Mouse (Mus musculus) lung, embryonic 14.5 days (tissue): ENCODE data around the gene Inpp4b. TPM values are rescaled to one million over a fixed set of nuclear protein-coding genes. Genes with fewer than 3 reads are reported as not detected.

Source experiments
- ATAC-seq: fragments of 200-750 bp; cut with Nextera tagmentation; 2 replicates; pipeline ENCODE4 v1.8.0; 2017; ENCODE audit warnings: mild to moderate bottlenecking, moderate TSS enrichment, moderate library complexity; ENCODE audit not compliant: insufficient read depth
- DNase-seq: peaks from one replicate; pipeline ENCODE4 v3.0.0-alpha.2; 2015
- H3K27ac ChIP-seq: fragments of 300-500 bp; sonication (generic); 2 replicates; pipeline ENCODE4 v1.5.1; 2014; ENCODE audit warnings: low read depth, mild to moderate bottlenecking, moderate library complexity
- H3K27me3 ChIP-seq: fragments of 300-500 bp; sonication (generic); 2 replicates; pipeline ENCODE4 v1.6.1; 2014; ENCODE audit warnings: low read length, control low read depth; ENCODE audit not compliant: insufficient read depth
- H3K36me3 ChIP-seq: fragments of 300-500 bp; sonication (generic); 2 replicates; pipeline ENCODE4 v1.6.1; 2014; ENCODE audit warnings: control low read depth; ENCODE audit not compliant: insufficient read depth
- H3K4me1 ChIP-seq: fragments of 300-500 bp; sonication (generic); 2 replicates; pipeline ENCODE4 v1.6.1; 2014; ENCODE audit warnings: antibody characterized with exemption, control low read depth; ENCODE audit not compliant: insufficient read depth
- H3K4me2 ChIP-seq: fragments of 300-500 bp; sonication (generic); 2 replicates; pipeline ENCODE4 v1.6.1; 2014; ENCODE audit warnings: mild to moderate bottlenecking
- H3K4me3 ChIP-seq: fragments of 300-500 bp; sonication (generic); 2 replicates; pipeline ENCODE4 v1.5.1; 2014; ENCODE audit warnings: low read depth, low read length
- H3K9ac ChIP-seq: fragments of 300-500 bp; sonication (generic); 2 replicates; pipeline ENCODE4 v1.6.1; 2014
- H3K9me3 ChIP-seq: fragments of 300-500 bp; sonication (generic); 2 replicates; pipeline ENCODE4 v1.6.1; 2016; ENCODE audit warnings: low read depth, low read length, control low read depth
- CTCF ChIP-seq: IDR thresholded peaks from 2 replicates; pipeline ENCODE4 v1.5.1; 2016; ENCODE audit warnings: antibody characterized with exemption, low read depth
- WGBS: fragments of 180-500 bp; shearing (Covaris S2); extraction: QIAGEN DNeasy Blood & Tissue Kit; methylation state at CpG from one replicate; pipeline ENCODE4 v1.1.7; 2014; 5-methylcytosine and 5-hydroxymethylcytosine counted together
- polyA plus RNA-seq: library from polyadenylated mRNA; unstranded; fragments of >200 nt; fragmentation: Nextera tagmentation; extraction: Ambion mirVana; gene quantifications from 2 replicates; pipeline ENCODE4 v1.2.1, GENCODE M21; 2014

Gene Inpp4b
- polyA plus RNA-seq, 1 experiment from 2014 or later = 7.4 TPM

DNA sequence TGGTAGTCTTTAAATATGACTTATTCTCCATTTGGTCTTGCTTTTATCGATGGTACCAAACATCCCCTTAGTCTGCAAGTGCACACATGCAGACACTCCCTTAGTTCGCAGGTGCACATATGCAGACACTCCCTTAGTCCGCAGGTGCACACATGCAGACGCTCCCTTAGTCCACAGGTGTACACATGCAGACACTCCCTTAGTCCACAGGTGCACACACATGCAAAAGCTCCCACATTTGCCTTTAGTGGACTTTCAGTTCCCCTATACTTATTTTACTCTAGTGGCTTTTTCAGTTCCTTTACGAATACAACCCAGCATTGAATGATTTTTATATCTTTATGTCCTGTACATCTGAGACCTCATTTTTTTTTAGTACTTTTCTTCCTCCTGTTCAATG lies 11.1 kb downstream of the Inpp4b start:
- no peak for ATAC-seq
- WGBS = 76% methylated on average over 5 of the region's 5 CpGs
- no peak for DNase-seq

DNA sequence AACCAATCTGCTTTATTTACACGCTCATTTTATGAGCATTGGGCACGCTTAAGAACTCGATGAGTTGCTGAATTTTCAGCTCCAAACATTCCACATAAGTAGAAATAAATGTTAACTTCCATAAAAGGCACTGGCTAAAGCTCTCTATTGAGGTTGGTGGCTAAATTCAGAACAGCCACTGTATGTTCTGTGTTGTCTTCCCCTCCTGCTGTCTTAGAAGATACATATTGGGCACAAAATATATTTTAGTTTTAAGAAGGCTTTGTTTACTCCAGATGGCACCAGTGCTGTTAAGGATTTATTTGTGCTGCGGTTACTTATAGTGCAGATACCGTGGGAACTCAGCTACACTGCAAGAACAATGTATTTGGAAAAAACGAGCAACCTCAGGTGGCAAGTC lies 15.8 kb downstream of the Inpp4b start:
- no peak overlapping the region for H3K27ac ChIP-seq
- WGBS = 79% methylated on average over 6 of the region's 6 CpGs
- H3K4me1 ChIP-seq = no peaks in the 10 kb centered on the region
- H3K9ac ChIP-seq = no peak overlapping the region
- no peaks in the 10 kb centered on the region for H3K36me3 ChIP-seq
- H3K9me3 ChIP-seq = no peaks in the 10 kb centered on the region
- ATAC-seq (no peak), DNase-seq (no peak)
- H3K4me3 ChIP-seq = no peak overlapping the region
- H3K27me3 ChIP-seq = no peaks in the 10 kb centered on the region
- no peak for TF ChIP-seq CTCF
- H3K4me2 ChIP-seq = no peak overlapping the region

More for the DNA sequence above, 11.1 kb downstream of the Inpp4b start:
- no peaks in the 10 kb centered on the region for H3K9me3 ChIP-seq
- no peak for TF ChIP-seq CTCF
- H3K27ac ChIP-seq = no peak overlapping the region
- no peak overlapping the region for H3K4me3 ChIP-seq
- no peaks in the 10 kb centered on the region for H3K27me3 ChIP-seq
- H3K9ac ChIP-seq = no peak overlapping the region
- no peaks in the 10 kb centered on the region for H3K4me1 ChIP-seq
- no peak overlapping the region for H3K4me2 ChIP-seq
- no peaks in the 10 kb centered on the region for H3K36me3 ChIP-seq

DNA sequence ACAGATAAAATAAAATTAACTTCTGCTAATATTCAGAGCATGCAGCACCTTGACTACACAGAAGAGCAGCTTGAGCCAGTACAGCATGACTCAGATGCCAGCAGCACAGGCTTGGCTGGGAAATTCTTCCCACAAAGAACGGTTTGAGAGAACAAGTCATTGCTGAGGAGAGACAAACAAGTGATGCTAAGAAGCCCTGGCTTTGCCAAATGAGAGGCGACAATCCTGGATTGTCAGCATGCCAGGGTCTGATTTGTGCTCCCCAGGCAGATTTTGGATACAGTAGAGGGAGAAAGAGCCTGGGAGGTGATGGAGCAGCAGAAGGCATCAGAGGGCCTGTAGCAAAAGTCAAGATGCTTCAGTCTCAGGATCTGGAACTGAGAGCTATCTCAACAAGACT lies 18.2 kb downstream of the Inpp4b start:
- Histone ChIP-seq H3K27ac (no peak overlapping the region), H3K9ac (no peak overlapping the region), H3K4me3 (no peak overlapping the region), H3K4me1 (no peaks in the 10 kb centered on the region), H3K4me2 (no peak overlapping the region), H3K36me3 (no peaks in the 10 kb centered on the region), H3K27me3 (no peaks in the 10 kb centered on the region), H3K9me3 (no peaks in the 10 kb centered on the region)
- DNase-seq = no peak
- TF ChIP-seq CTCF = no peak
- WGBS = 65% methylated on average over 2 of the region's 2 CpGs
- no peak for ATAC-seq

DNA sequence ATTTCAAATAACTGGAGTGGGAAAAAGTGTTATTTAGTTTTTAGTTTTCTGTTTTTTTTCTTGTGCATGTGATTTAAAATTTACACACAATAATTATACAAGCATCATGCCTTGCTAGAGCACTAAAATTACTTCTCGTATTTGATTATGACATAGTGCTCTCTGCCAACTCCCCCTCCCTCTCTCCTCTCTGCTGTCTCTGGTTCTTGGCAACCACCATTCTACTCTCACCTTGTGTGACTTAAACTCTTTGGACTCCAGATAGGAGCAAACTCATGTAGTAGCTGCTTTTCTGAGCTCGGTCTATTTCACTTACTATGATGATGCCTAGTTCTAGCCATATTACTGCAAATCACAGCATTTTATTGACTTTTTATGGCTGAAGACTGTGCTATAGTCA lies 18.8 kb downstream of the Inpp4b start:
- no peak overlapping the region for H3K27ac ChIP-seq
- ATAC-seq = no peak
- TF ChIP-seq CTCF = no peak
- H3K36me3 ChIP-seq = no peaks in the 10 kb centered on the region
- no peaks in the 10 kb centered on the region for H3K9me3 ChIP-seq
- H3K4me1 ChIP-seq = no peaks in the 10 kb centered on the region
- WGBS = 72% methylated on average over 2 of the region's 2 CpGs
- no peaks in the 10 kb centered on the region for H3K27me3 ChIP-seq
- DNase-seq = no peak
- no peak overlapping the region for H3K9ac ChIP-seq
- no peak overlapping the region for H3K4me3 ChIP-seq
- no peak overlapping the region for H3K4me2 ChIP-seq

DNA sequence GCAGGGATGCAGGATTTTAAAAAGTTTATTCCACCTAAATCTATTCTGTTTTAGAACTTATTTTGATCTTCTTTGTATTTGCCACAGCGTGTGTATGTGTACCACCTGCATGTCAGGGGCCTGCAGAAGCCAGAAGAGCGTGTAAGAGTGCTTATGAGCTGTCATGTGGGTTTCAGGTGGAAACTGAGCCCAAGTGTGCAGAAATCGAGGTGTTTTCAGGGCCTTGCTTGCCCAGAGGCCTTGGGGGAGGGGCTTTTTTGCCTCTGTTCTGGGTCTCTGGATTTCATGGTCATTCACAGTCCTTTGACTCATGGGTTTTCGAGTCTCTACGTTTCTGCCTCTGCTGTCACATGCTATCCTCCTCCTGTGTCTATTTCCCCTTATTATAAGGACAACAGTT lies 28.3 kb downstream of the Inpp4b start:
- WGBS = 74% methylated on average over 5 of the region's 5 CpGs
- Histone ChIP-seq H3K9ac (no peak overlapping the region), H3K27ac (no peak overlapping the region), H3K36me3 (no peaks in the 10 kb centered on the region), H3K4me2 (no peak overlapping the region), H3K27me3 (no peaks in the 10 kb centered on the region), H3K4me3 (no peak overlapping the region), H3K4me1 (no peaks in the 10 kb centered on the region), H3K9me3 (no peaks in the 10 kb centered on the region)
- DNase-seq (no peak), ATAC-seq (no peak)
- no peak for TF ChIP-seq CTCF

GRCm38 (mm10) chr8:81371844-81372243 lies 29.5 kb downstream of the Inpp4b start:
- Histone ChIP-seq H3K27ac (no peak overlapping the region), H3K36me3 (no peaks in the 10 kb centered on the region), H3K9ac (no peak overlapping the region), H3K27me3 (no peaks in the 10 kb centered on the region), H3K4me2 (no peak overlapping the region), H3K4me1 (no peaks in the 10 kb centered on the region), H3K9me3 (no peaks in the 10 kb centered on the region), H3K4me3 (no peak overlapping the region)
- DNase-seq (no peak), ATAC-seq (no peak)
- 58% methylated on average over 4 of the region's 4 CpGs for WGBS
- TF ChIP-seq CTCF = no peak

DNA sequence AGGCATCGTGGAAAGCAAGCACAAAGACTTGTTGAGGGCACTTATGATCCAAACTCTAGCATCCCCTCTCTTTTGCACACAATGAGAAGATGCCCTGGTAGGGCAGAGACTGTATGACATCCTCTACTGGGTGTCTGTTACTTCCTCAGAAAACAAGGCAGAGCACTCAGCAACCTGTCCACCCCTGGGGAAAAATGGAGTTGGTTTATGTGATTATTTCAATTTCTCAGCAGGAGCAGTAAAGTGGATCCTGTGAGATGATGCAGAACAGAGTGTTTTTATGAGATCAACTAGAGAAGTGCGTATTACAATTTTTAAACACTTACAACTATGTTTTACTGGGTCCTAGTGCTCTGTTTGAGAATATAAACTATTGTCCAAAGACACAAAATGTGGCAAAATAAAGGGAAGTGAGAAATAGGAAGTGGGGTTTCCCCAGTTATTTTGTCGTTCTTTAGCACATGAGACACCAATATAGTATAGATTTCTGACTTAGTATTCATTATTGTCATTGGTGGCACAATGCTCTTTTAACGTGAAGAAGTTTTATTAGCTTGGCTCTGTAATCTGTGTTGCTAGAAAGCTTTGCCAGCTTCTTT lies 32.6 kb downstream of the Inpp4b start:
- WGBS = 74% methylated on average over 4 of the region's 4 CpGs
- Histone ChIP-seq H3K4me2 (no peak overlapping the region), H3K9ac (no peak overlapping the region)

DNA sequence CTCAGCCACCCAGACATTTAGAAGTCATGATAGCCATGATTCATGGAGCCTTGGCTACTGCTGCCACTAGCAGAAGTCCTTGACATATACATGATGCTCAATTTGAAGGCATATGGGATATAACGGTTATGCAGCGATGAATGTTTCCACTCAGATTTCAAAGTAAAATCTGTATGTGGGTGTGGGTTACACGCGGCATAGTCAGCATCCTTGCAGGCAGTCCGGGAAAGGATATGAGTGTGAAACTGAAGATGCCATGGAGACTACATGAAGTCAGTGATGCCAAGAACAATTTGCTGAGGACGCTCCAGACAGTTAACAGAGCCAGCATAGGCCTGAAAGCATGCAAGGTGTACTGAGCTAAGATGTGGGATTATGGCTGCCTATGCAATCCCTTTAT lies 46.6 kb downstream of the Inpp4b start:
- no peak for DNase-seq
- 87% methylated on average over 6 of the region's 6 CpGs for WGBS
- Histone ChIP-seq H3K9me3 (no peaks in the 10 kb centered on the region), H3K4me2 (no peak overlapping the region), H3K9ac (no peak overlapping the region), H3K27ac (no peak overlapping the region), H3K4me1 (no peaks in the 10 kb centered on the region), H3K36me3 (no peaks in the 10 kb centered on the region), H3K4me3 (no peak overlapping the region), H3K27me3 (no peaks in the 10 kb centered on the region)
- no peak for ATAC-seq
- no peak for TF ChIP-seq CTCF

More for the DNA sequence above, 32.6 kb downstream of the Inpp4b start:
- no peak for TF ChIP-seq CTCF
- Histone ChIP-seq H3K27ac (no peak overlapping the region), H3K4me3 (no peak overlapping the region), H3K36me3 (no peaks in the 10 kb centered on the region), H3K4me1 (no peaks in the 10 kb centered on the region), H3K9me3 (no peaks in the 10 kb centered on the region), H3K27me3 (no peaks in the 10 kb centered on the region)
- ATAC-seq (no peak), DNase-seq (no peak)
